Mouse (Mus musculus) MEL (cell line): ENCODE measurements around the gene Boc.

Source experiments
- CTCF ChIP-seq, 3 experiments: IDR thresholded peaks in 2 of 3; conservative IDR thresholded peaks in 1 of 3; 2 replicates each; pipeline ENCODE4 v1.5.1; 2011 to 2012; ENCODE audit warnings: low read length in 3 of 3, low read depth in 2 of 3, mild to moderate bottlenecking in 2 of 3, improper control_type of control experiment in 1 of 3, inconsistent platforms in 1 of 3, mixed read lengths in 1 of 3, moderate library complexity in 1 of 3; ENCODE audit not compliant: control insufficient read depth in 1 of 3, insufficient read depth in 1 of 3, poor library complexity in 1 of 3, severe bottlenecking in 1 of 3
- ETS1 ChIP-seq: IDR thresholded peaks from 2 replicates; pipeline ENCODE4 v1.6.1; 2012; ENCODE audit warnings: low read depth, mild to moderate bottlenecking, inconsistent platforms, low read length, improper control_type of control experiment, moderate library complexity
- GABPA ChIP-seq: IDR thresholded peaks from 2 replicates; pipeline ENCODE4 v1.6.1; 2012; ENCODE audit warnings: low read depth, mild to moderate bottlenecking, inconsistent platforms, low read length, improper control_type of control experiment, moderate library complexity
- MAX ChIP-seq: IDR thresholded peaks from 2 replicates; pipeline ENCODE4 v1.6.1; 2011; ENCODE audit warnings: low read length, improper control_type of control experiment
- MYC ChIP-seq: IDR thresholded peaks from 2 replicates; pipeline ENCODE4 v1.6.1; 2011; ENCODE audit warnings: low read depth, mild to moderate bottlenecking, low read length, improper control_type of control experiment, moderate library complexity
- POLR2A ChIP-seq, 2 experiments: IDR thresholded peaks; 2 replicates each; pipeline ENCODE4 v1.6.1; 2011 to 2012; ENCODE audit warnings: low read length in 2 of 2, mild to moderate bottlenecking in 2 of 2, control low read depth in 1 of 2, improper control_type of control experiment in 1 of 2, low read depth in 1 of 2, moderate library complexity in 1 of 2; ENCODE audit not compliant: control insufficient read depth in 1 of 2, insufficient read depth in 1 of 2, poor library complexity in 1 of 2
- SIN3A ChIP-seq: IDR thresholded peaks from 2 replicates; pipeline ENCODE4 v1.6.1; 2012; ENCODE audit warnings: low read length, improper control_type of control experiment, inconsistent platforms
- UBTF ChIP-seq: IDR thresholded peaks from 2 replicates; pipeline ENCODE4 v1.6.1; 2012; ENCODE audit warnings: low read depth, mild to moderate bottlenecking, inconsistent platforms, low read length, improper control_type of control experiment, moderate library complexity, borderline replicate concordance; ENCODE audit not compliant: insufficient read depth

- TF ChIP-seq MYC, result no peak
- no peak for TF ChIP-seq GABPA
- no peak for TF ChIP-seq POLR2A (IDR thresholded peaks at IDR 0.05; ENCODE audit: control insufficient read depth in 1 of 2, insufficient read depth in 1 of 2, low read depth in 1 of 2, low read length in 2 of 2, poor library complexity in 1 of 2)
- no peak for TF ChIP-seq UBTF
- TF ChIP-seq CTCF (IDR thresholded peaks at IDR 0.05 in 2 of 3, conservative IDR thresholded peaks at IDR 0.05 in 1 of 3; ENCODE audit: control insufficient read depth in 1 of 3, insufficient read depth in 1 of 3, low read depth in 2 of 3, low read length in 3 of 3, poor library complexity in 1 of 3, severe bottlenecking in 1 of 3), result no peak
- TF ChIP-seq ETS1, result no peak
- no peak for TF ChIP-seq MAX
- TF ChIP-seq SIN3A, result no peak
Measured at GRCm38 (mm10) chr16:44479852-44480251, 78.8 kb downstream of the Boc start.
